Mouse (Mus musculus): ENCODE data around the gene Lypd9.
"Not testable (repeated sequence)": the region's sequence is repeated elsewhere in the genome, so short reads cannot be mapped to it uniquely, and the experiment has no call there.

The Lypd9 gene

GRCm38 (mm10) chr11:58452759-58453158 is at the start of gene Lypd9:
TSS of gene Lypd9 (minus strand) at chr11:58452923.
- no peak for DNase-seq (ENCODE audit: low read depth)

GRCm38 (mm10) chr11:58502472-58502871 is 49.7 kb upstream of the Lypd9 start, which contains the start of gene Olfr331:
TSS of gene Olfr331 (minus strand) at chr11:58502572.
- not testable (repeated sequence) for DNase-seq (ENCODE audit: low read depth)

GRCm38 (mm10) chr11:58499290-58499689 is 46.6 kb upstream of the Lypd9 start:
- no peak for DNase-seq (ENCODE audit: low read depth)

GRCm38 (mm10) chr11:58498761-58499160 is 46.0 kb upstream of the Lypd9 start:
- DNase-seq (ENCODE audit: low read depth): no peak

GRCm38 (mm10) chr11:58492455-58492854 is 39.7 kb upstream of the Lypd9 start, which contains the start of gene Olfr332:
TSS of gene Olfr332 (minus strand) at chr11:58492555.
- DNase-seq (ENCODE audit: low read depth): no peak

- DNase-seq (ENCODE audit: low read depth): no peak
Observed at GRCm38 (mm10) chr11:58462170-58462569, 9.4 kb upstream of the Lypd9 start, which contains the start of gene Olfr30. TSS of gene Olfr30 (minus strand) at chr11:58462270.

- DNase-seq (ENCODE audit: low read depth): no peak
Observed at GRCm38 (mm10) chr11:58453592-58453991, 869 bp upstream of the Lypd9 start.

- no peak for DNase-seq (ENCODE audit: low read depth)
Observed at GRCm38 (mm10) chr11:58437866-58438265, 14.9 kb downstream of the Lypd9 start.

GRCm38 (mm10) chr11:58432259-58432658 is 20.5 kb downstream of the Lypd9 start, which contains the start of gene Gm12253:
TSS of gene Gm12253 (plus strand) at chr11:58432559.
- no peak for DNase-seq (ENCODE audit: low read depth)

- DNase-seq (ENCODE audit: low read depth): no peak
Observed at GRCm38 (mm10) chr11:58420815-58421214, 31.9 kb downstream of the Lypd9 start, which contains the start of gene 1810065E05Rik. TSS of gene 1810065E05Rik (plus strand) at chr11:58421111.

GRCm38 (mm10) chr11:58418336-58418735 is 34.4 kb downstream of the Lypd9 start:
- no peak for DNase-seq (ENCODE audit: low read depth)

- no peak for DNase-seq (ENCODE audit: low read depth)
Observed at GRCm38 (mm10) chr11:58408066-58408465, 44.7 kb downstream of the Lypd9 start.

GRCm38 (mm10) chr11:58400655-58401054 is 52.1 kb downstream of the Lypd9 start:
- DNase-seq (ENCODE audit: low read depth): no peak

- no peak for DNase-seq (ENCODE audit: low read depth)
Observed at GRCm38 (mm10) chr11:58399985-58400645, 52.6 kb downstream of the Lypd9 start.
